10 mouse cellular contexts compared by ENCODE assay signal in the genomic region with DNA sequence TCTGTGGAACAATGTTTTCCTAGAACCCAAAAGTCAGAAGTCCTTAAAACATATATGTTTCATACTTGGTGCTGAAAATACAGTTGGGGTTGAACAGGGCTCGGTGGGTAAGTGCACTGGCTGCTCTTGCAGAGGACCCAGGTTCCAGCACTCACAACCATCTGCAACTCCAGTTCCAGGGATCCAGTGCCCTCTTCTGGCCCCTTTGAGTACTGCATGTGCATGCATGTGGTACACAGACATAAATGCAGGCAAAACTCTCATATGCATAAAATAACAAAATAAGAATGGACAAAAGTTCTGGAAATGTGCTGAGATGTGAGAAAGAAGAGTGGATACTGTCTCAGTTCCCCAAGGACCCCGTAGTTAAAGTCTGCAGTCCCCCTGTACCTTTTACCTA.
DNase-seq lines count a peak whose midpoint lies in the region; ATAC-seq and TF ChIP-seq lines count a peak whose summit lies in the region.
"Had no signal": no experiment of that assay in that cellular context is flagged by ENCODE, and none has a peak within 500 bp of the region (broad histone marks: within the 10 kb centered on the region; RNA-seq: fewer than 3 reads in every experiment).

No protein-coding gene starts in this region.

- no peaks in the 10 kb centered on the region for H3K27me3 ChIP-seq in kidney, postnatal 0 days (ENCODE audit: insufficient read depth, low read length)

- H3K4me3 ChIP-seq in kidney, postnatal 0 days (replicated peaks; ENCODE audit: low read depth, low read length): no peak overlapping the region
- H3K4me3 ChIP-seq in bone marrow, adult 2 months (replicated peaks; ENCODE audit: control insufficient read depth, low read depth, low read length): no peak overlapping the region

- H3K36me3 ChIP-seq in kidney, postnatal 0 days (ENCODE audit: insufficient read depth, low read length): no peaks in the 10 kb centered on the region

- no peak for DNase-seq in kidney, postnatal 0 days (ENCODE audit: low spot score)
- DNase-seq in kidney, postnatal 10 days: no peak
- DNase-seq in thymus, postnatal 36 days: peak; percentile 3 to 6
- DNase-seq in thymus, postnatal 10 days (ENCODE audit: low spot score in 2 of 2): no peak
- no peak for DNase-seq in urinary bladder, postnatal 10 days (ENCODE audit: low spot score)
- DNase-seq: cerebellum, postnatal 25 days had no signal

- no peak overlapping the region for H3K4me2 ChIP-seq in kidney, postnatal 0 days (ENCODE audit: low read length)
- H3K4me2 ChIP-seq: heart, embryonic 11.5 days had no signal

- TF ChIP-seq POLR2A in bone marrow, adult 2 months (IDR thresholded peaks at IDR 0.05; ENCODE audit: borderline replicate concordance, control insufficient read depth, low read depth, low read length): no peak

- WGBS in kidney, postnatal 0 days: 87% methylated on average over 2 of the region's 2 CpGs
- 67% methylated on average over 2 of the region's 2 CpGs for WGBS in bone marrow, adult 2 months

- no peak overlapping the region for H3K27ac ChIP-seq in kidney, postnatal 0 days
- H3K27ac ChIP-seq in bone marrow, adult 2 months (ENCODE audit: control insufficient read depth, insufficient read depth, low read depth, low read length, poor library complexity): no peak overlapping the region

- H3K9me3 ChIP-seq in kidney, postnatal 0 days (replicated peaks; ENCODE audit: low read length): no peaks in the 10 kb centered on the region

- H3K9ac ChIP-seq in kidney, postnatal 0 days (ENCODE audit: low read depth, low read length): no peak overlapping the region

- ATAC-seq in kidney, postnatal 0 days (replicated peaks; ENCODE audit: low FRiP score, low read depth): no peak
- ATAC-seq in granulocyte monocyte progenitor cell, adult 5-6 weeks (replicated peaks; ENCODE audit: poor library complexity, severe bottlenecking): no peak
- ATAC-seq: intestine, embryonic 16.5 days had no signal

- H3K4me1 ChIP-seq in kidney, postnatal 0 days (replicated peaks; ENCODE audit: insufficient read depth, low read length): no peaks in the 10 kb centered on the region
- H3K4me1 ChIP-seq in bone marrow, adult 2 months (ENCODE audit: control insufficient read depth, insufficient read depth, low read length): no peaks in the 10 kb centered on the region

- peak; percentile 46 for TF ChIP-seq CTCF in kidney, postnatal 0 days (IDR thresholded peaks at IDR 0.05; ENCODE audit: low read depth)
- peak; percentile 37; the same call in 1 of the 2 replicates for TF ChIP-seq CTCF in bone marrow, adult 2 months (IDR thresholded peaks at IDR 0.05; ENCODE audit: control insufficient read depth, insufficient read depth, low read length)

Comparison
In these comparisons a context has a peak if more than half of its experiments do, and no peak if none do; other contexts are left out.
1. DNase-seq: peak in thymus, postnatal 36 days (2 of 2); none in kidney, postnatal 0 days (single experiment), kidney, postnatal 10 days (single experiment), thymus, postnatal 10 days (0 of 2) and urinary bladder, postnatal 10 days (single experiment).